Mouse (Mus musculus) embryonic facial prominence, embryonic 10.5 days (tissue): ENCODE results near the gene Cdk18. TPM values are rescaled to one million over a fixed set of nuclear protein-coding genes. Genes with fewer than 3 reads are reported as not detected.

Source experiments
- DNase-seq: peaks from one replicate; pipeline ENCODE4 v3.0.0-alpha.2; 2017; ENCODE audit warnings: low spot score
- H3K27ac ChIP-seq: fragments of 300-500 bp; sonication (generic); replicated peaks from 2 replicates; pipeline ENCODE4 v1.5.1; 2016; ENCODE audit warnings: mild to moderate bottlenecking
- H3K27me3 ChIP-seq: fragments of 300-500 bp; sonication (generic); replicated peaks from 2 replicates; pipeline ENCODE4 v1.6.1; 2016; ENCODE audit warnings: low read depth, mild to moderate bottlenecking; ENCODE audit not compliant: poor library complexity, severe bottlenecking
- H3K36me3 ChIP-seq: fragments of 300-500 bp; sonication (generic); replicated peaks from 2 replicates; pipeline ENCODE4 v1.6.1; 2016; ENCODE audit warnings: mild to moderate bottlenecking, moderate library complexity
- H3K4me1 ChIP-seq: fragments of 300-500 bp; sonication (generic); 2 replicates; pipeline ENCODE4 v1.6.1; 2016
- H3K4me3 ChIP-seq: fragments of 300-500 bp; sonication (generic); 2 replicates; pipeline ENCODE4 v1.5.1; 2016; ENCODE audit warnings: mild to moderate bottlenecking, moderate library complexity
- H3K9me3 ChIP-seq: fragments of 300-500 bp; sonication (generic); 2 replicates; pipeline ENCODE4 v1.6.1; 2016; ENCODE audit warnings: mild to moderate bottlenecking
- WGBS: fragments of 180-500 bp; shearing (Covaris S2); methylation state at CpG from one replicate; pipeline ENCODE4 v1.1.7; 2016; 5-methylcytosine and 5-hydroxymethylcytosine counted together
- polyA plus RNA-seq: library from polyadenylated mRNA; unstranded; fragments of >200 nt; fragmentation: Nextera tagmentation; extraction: Ambion mirVana; gene quantifications from 2 replicates; pipeline ENCODE4 v1.2.1, GENCODE M21; 2016

The Cdk18 gene
- polyA plus RNA-seq, 1 experiment from 2014 or later = 3.2 TPM

DNA sequence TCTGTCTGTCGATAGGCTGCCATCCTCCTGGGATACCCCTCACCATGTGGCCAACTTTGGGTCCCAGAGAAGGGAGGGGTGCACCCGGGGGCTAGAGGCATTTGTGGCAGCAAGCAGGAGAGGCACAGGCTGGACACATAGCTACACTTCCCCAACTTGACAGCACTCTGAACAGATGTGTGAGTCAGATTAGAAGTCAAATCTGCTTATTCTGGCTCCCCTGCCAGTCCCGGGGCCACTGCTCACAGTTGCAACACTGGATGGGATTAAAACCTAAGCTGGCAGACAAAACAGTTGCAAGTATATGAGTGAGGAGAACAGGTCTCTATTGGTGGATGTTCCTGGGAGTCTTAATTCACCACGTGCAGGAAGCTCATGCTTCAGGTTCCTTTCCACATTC lies 39.7 kb downstream of the Cdk18 start:
- Histone ChIP-seq H3K9me3 (peaks cover 5% of the 10 kb centered on the region; the same call in 1 of the 2 replicates), H3K4me3 (no peak overlapping the region), H3K4me1 (peaks cover 5% of the 10 kb centered on the region; the same call in 1 of the 2 replicates), H3K27ac (no peak overlapping the region), H3K27me3 (0 out of 2 replicates have a peak, but pooled peaks cover 3% of the 10 kb centered on the region), H3K36me3 (no peaks in the 10 kb centered on the region)
- no peak for DNase-seq
- WGBS = 75% methylated on average over 4 of the region's 4 CpGs

DNA sequence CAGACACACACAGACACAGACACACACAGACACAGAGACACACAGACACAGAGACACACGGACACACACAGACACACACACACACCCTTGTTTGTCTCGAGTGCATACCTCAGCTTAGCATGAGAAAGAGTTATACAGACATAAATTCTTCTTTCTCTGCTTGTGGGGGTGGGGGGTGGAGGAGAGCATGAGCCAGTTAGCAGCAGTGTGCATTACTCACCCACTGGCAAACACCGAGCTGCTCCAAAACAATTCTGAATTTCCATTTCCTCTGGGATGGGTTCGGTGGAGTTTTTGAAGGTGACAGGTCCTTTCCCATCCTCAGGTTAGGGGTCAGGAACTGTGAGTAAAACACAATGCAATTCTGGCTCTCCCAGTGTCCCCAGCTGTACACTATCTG lies 40.5 kb downstream of the Cdk18 start:
- no peak overlapping the region for H3K4me3 ChIP-seq
- H3K4me1 ChIP-seq = peaks cover 5% of the 10 kb centered on the region; the same call in 1 of the 2 replicates
- DNase-seq = no peak
- H3K27ac ChIP-seq = no peak overlapping the region
- peaks cover 5% of the 10 kb centered on the region; the same call in 1 of the 2 replicates for H3K9me3 ChIP-seq
- 80% methylated on average over 4 of the region's 4 CpGs for WGBS
- H3K27me3 ChIP-seq = no peaks in the 10 kb centered on the region
- no peaks in the 10 kb centered on the region for H3K36me3 ChIP-seq

DNA sequence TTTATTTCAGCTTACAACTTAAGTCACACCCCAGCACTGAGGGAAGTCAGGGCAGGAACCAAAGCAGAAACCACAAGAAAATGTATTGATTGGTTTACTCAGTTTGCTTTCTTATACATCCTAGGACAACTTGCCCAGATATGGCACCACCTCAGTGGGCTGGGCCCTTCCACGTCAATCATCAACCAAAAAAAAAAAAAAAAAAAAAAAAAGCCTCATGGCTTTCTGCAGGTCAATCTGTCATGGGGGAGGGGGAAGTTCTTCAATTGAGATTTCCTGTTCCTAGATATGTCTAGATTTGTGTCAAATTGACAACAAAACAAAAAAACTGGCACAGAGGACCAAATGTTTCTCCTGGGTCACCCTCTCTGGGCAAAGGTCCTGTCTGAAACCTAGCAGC lies 41.4 kb downstream of the Cdk18 start:
- Histone ChIP-seq H3K27me3 (no peaks in the 10 kb centered on the region), H3K4me3 (no peak overlapping the region), H3K9me3 (peaks cover 5% of the 10 kb centered on the region; the same call in 1 of the 2 replicates), H3K36me3 (no peaks in the 10 kb centered on the region), H3K4me1 (peaks cover 5% of the 10 kb centered on the region; the same call in 1 of the 2 replicates), H3K27ac (no peak overlapping the region)
- 81% methylated on average over 1 of the region's 1 CpGs for WGBS
- DNase-seq = no peak

DNA sequence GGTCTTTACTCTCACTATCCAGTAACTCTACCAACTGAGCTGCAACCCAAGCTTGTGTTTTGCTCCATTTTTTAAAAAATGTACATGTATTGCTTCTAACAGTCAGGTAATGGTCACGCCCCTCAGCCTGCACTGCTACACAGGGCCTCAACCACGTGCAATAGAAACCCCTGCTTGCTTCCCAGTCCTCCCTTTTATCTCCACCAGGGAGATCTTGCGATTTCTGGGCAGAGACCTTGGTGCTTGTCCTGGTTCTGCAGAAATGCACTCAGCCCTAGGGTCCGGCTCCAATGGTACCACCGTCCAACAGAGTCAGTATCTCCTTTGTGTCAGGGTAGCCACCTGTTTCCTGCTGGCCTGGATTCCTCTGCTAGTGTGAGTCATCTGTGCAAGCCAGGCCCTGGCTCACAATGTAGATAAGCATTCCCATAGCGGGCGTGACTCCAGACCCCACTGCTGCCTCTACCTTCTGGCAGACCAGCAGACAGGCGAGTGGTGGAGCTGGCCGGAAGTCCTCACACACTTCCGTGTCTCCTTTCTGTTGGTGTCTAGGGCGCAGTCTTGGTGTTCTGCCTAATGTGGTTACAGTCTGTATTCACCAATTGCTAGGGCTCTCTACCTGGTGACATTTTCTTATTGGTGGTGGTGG lies 44.0 kb downstream of the Cdk18 start:
- Histone ChIP-seq H3K4me3 (no peak overlapping the region), H3K4me1 (no peaks in the 10 kb centered on the region), H3K9me3 (no peaks in the 10 kb centered on the region), H3K36me3 (no peaks in the 10 kb centered on the region), H3K27ac (no peak overlapping the region), H3K27me3 (no peaks in the 10 kb centered on the region)
- WGBS = 80% methylated on average over 11 of the region's 11 CpGs
- DNase-seq = no peak

DNA sequence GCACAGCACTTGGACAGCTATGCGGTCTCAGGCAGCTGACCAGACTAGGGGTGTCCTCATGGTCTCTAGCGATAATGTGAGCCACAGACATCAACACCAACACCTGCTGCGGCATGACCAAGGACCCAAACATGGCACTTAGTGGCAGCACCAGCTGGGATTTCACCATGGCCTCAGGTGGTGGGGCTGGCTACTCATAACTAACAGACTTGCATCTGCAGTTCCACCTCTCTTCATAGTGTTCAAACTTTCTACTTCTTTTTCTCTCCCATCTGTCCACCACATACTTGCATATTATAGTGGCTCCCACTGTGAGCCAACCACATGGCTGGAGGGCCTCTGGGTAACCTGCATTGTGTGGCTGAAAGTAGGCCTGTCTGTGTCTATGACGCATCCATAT lies 46.2 kb downstream of the Cdk18 start:
- Histone ChIP-seq H3K4me3 (no peak overlapping the region), H3K36me3 (no peaks in the 10 kb centered on the region), H3K4me1 (no peaks in the 10 kb centered on the region), H3K27ac (no peak overlapping the region), H3K9me3 (no peaks in the 10 kb centered on the region), H3K27me3 (no peaks in the 10 kb centered on the region)
- DNase-seq = no peak
- WGBS = 91% methylated on average over 4 of the region's 4 CpGs

DNA sequence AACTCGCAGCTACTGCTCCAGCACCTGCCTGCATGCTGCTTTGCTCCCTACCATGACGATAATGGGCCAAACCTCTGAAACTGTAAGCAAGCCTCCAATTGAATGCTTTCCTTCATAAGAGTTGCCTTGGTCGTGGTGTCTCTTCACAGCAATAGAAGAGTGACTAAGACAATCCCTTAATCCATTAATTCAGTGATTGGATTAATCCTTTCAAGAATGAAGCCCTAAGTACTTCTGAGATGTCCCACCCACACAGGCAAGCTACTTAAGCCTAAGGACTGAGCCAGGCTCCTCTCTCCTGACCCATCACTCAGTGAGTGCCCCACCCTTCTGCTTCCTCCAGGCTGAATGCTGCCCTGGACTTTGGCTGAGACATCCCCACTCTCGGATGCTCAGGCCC lies 49.2 kb downstream of the Cdk18 start:
- no peaks in the 10 kb centered on the region for H3K27me3 ChIP-seq
- no peak overlapping the region for H3K4me3 ChIP-seq
- WGBS = 75% methylated on average over 4 of the region's 4 CpGs
- H3K9me3 ChIP-seq = no peaks in the 10 kb centered on the region
- H3K36me3 ChIP-seq = no peaks in the 10 kb centered on the region
- H3K4me1 ChIP-seq = no peaks in the 10 kb centered on the region
- DNase-seq = no peak
- no peak overlapping the region for H3K27ac ChIP-seq

DNA sequence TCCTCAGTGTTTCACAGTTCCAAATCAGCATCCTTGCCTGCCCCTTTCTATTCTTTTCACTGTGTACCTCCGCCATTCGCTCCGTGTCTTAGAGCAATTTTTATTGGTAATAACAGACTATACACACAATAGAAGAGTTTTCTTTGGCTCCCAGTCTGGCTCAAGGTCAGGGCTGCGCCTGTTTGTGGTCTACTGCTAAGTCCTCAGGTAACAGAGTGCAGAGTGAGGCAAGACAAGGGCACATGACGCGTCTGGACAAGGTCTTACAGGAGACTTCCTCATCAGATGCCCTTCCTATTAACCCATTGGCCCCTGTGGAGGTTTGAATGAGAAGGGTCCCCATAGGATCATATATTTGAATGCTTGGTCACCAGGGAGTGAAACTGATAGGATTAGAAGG lies 49.7 kb downstream of the Cdk18 start:
- no peak for DNase-seq
- Histone ChIP-seq H3K9me3 (no peaks in the 10 kb centered on the region), H3K4me1 (no peaks in the 10 kb centered on the region), H3K4me3 (no peak overlapping the region), H3K36me3 (no peaks in the 10 kb centered on the region), H3K27ac (no peak overlapping the region), H3K27me3 (no peaks in the 10 kb centered on the region)
- 86% methylated on average over 6 of the region's 6 CpGs for WGBS

DNA sequence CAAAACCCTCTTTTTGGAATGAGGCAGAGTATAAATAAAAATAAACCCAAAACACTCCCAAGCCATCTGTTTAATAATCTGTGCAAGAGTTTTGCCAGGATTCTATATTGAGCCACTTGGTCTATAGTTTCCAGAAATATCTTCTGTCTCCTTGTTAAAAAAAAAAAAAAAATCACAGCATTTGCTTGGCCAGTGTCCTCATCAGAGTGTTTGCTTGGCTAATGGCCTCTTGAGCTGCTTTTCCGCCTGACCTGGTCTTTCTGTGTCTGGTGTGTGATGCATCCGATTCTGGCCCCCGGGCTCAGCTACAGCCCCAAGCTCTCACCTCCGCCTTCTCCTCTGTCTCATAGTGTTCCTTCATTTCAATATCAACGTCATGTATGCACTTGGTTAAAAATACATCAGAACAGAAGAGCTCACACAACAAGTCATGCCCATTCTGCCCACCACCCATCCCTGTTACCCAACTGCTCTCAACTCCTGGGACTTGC lies 51.3 kb downstream of the Cdk18 start:
- Histone ChIP-seq H3K36me3 (no peaks in the 10 kb centered on the region), H3K27me3 (no peaks in the 10 kb centered on the region), H3K4me3 (no peak overlapping the region), H3K27ac (no peak overlapping the region), H3K4me1 (no peaks in the 10 kb centered on the region), H3K9me3 (no peaks in the 10 kb centered on the region)
- WGBS = 81% methylated on average over 5 of the region's 5 CpGs
- no peak for DNase-seq

DNA sequence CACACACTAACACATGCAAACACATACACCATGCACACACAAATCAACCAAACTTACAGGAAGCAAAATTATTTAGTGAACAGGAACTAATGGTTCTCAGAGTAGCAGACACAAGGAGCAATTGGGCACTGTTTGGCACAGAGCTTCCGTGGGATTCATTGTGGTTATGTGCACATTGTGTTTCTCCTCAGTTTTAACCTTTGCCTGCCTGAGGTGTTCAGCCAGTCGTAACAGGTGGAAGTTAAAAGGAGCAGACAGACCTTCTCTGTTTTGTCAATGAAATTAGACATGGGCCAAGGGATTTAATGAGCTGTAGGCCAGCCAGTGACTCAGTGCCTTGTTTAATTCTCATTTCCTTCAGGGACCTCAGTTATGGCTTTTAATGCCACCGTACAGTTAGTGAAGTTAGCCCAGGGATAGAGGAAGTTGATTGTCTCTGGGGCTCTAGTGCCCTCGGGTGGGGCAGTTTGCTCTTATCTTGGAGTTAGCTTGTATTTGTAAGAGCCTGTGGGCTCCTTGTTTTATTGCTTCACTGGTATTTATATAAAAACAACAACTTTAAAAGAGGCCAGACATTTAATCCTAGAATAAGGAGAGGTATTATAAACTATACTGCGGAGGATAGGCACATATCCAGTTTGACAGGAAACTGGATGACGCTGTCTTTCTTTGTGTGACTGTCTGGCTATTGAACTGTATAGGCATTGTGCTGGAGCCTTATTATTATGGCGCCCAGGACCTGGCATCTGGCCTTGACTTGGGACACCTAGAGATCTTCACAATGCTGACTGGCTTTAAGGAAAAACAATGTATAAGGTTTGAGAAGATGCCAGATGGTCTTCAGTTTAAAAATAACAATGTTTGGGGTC lies 54.1 kb downstream of the Cdk18 start:
- no peak for DNase-seq
- Histone ChIP-seq H3K9me3 (no peaks in the 10 kb centered on the region), H3K4me1 (no peaks in the 10 kb centered on the region), H3K27me3 (no peaks in the 10 kb centered on the region), H3K36me3 (no peaks in the 10 kb centered on the region), H3K27ac (no peak overlapping the region), H3K4me3 (no peak overlapping the region)
- WGBS = 69% methylated on average over 7 of the region's 7 CpGs

DNA sequence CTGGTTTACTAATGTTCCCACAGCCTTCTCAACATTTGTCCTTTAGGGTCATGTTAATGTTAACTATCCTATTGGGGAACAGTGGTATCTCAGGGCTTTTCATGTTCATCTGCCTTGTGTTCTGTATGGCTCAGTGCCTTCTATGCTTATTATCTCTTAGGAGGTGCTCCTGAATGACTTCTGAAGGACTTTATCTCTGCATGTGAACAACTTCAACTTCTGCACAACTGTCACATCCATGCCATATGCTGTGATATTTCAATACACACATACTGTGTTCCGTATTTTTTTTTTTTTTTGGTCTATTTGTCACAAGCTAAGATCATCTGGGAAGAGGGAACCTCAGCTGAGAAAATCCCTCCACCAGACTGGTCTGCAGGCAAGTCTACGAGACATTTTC lies 61.1 kb downstream of the Cdk18 start:
- H3K36me3 ChIP-seq = no peaks in the 10 kb centered on the region
- H3K9me3 ChIP-seq = no peaks in the 10 kb centered on the region

DNA sequence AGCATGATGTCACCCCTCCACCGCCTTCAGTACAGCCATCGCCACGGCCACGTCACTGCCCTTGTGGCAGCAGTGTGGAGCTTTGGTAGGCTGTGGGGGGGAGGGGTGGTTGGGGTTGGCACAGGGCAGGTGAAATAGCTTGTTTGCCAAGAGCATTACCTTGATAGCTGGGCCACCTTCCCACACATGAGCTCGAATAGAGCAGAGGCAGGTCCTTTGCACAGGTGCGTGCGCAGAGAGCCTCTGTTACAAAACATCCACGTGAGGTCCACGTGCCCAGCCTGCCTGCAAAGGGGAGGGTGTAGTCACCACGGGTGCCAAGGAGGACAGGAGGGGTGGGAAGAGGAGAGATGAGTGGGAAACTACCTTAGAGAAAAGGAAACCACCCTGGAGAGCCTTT lies 63.9 kb downstream of the Cdk18 start:
- WGBS = 85% methylated on average over 10 of the region's 10 CpGs
- Histone ChIP-seq H3K9me3 (no peaks in the 10 kb centered on the region), H3K27me3 (peaks cover 7% of the 10 kb centered on the region), H3K4me1 (no peaks in the 10 kb centered on the region; the same call in 1 of the 2 replicates), H3K4me3 (no peak overlapping the region), H3K27ac (no peak overlapping the region), H3K36me3 (no peaks in the 10 kb centered on the region)
- DNase-seq = no peak

More for the DNA sequence above, 61.1 kb downstream of the Cdk18 start:
- DNase-seq = no peak
- Histone ChIP-seq H3K27me3 (no peaks in the 10 kb centered on the region), H3K27ac (no peak overlapping the region), H3K4me3 (no peak overlapping the region), H3K4me1 (no peaks in the 10 kb centered on the region)
- WGBS = 90% methylated on average over 2 of the region's 2 CpGs

DNA sequence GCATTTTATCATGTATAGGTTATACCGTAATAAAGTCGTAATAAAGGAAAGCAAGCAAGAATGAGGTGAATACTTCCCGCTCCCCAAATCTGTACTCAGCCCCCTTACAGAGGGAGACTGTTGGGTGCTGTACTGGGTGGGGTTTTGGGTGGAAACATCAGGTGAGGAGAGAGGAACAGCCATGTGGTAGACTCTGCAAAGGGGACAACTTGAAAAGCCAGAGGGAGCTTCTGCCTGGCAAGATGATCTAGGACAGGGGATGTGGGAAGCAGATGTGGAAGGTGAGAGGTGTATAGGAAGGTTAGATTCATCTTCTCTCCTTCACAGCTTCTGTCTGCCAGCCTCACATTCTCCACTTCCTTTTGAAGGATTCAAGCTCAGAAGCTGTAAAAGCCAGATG lies 68.8 kb downstream of the Cdk18 start:
- no peaks in the 10 kb centered on the region for H3K36me3 ChIP-seq
- no peak for DNase-seq
- H3K4me1 ChIP-seq = peaks cover 11% of the 10 kb centered on the region
- no peak overlapping the region for H3K4me3 ChIP-seq
- no peaks in the 10 kb centered on the region for H3K9me3 ChIP-seq
- WGBS = 87% methylated on average over 3 of the region's 3 CpGs
- H3K27me3 ChIP-seq = peaks cover 56% of the 10 kb centered on the region
- H3K27ac ChIP-seq = no peak overlapping the region

DNA sequence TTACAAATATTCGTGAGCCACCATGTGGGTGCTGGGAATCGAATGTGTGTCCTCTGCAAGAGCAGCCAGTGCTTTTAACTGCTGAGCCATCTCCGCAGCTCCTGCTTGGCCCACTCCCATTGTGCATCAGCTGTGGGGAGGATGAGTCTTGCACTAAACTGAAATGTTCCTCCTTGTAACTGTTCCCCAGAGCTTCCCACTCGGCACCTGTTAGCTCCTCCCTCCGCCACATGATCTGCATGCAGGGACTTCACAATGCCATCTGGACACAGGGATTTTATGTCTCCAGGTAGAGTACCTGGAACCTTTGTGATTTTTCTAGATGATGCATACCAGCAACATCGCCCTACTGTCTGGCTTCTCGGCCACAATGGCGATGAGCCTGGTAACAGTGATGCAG lies 70.0 kb downstream of the Cdk18 start:
- Histone ChIP-seq H3K4me3 (no peak overlapping the region), H3K4me1 (peaks cover 11% of the 10 kb centered on the region), H3K36me3 (no peaks in the 10 kb centered on the region), H3K27me3 (peaks cover 68% of the 10 kb centered on the region), H3K27ac (no peak overlapping the region), H3K9me3 (no peaks in the 10 kb centered on the region)
- DNase-seq = no peak
- WGBS = 85% methylated on average over 8 of the region's 8 CpGs
